Mouse (Mus musculus): Measurements from ENCODE around the gene H2-T23. TPM values are rescaled to one million over a fixed set of nuclear protein-coding genes. Genes with fewer than 3 reads are reported as not detected.
A peak's percentile ranks its signal among the peaks of the same experiment; 100 is the strongest.

H2-T23 gene
- polyA plus RNA-seq, 1 experiment from 2014 or later = 3.0 TPM

GRCm38 (mm10) chr17:35997713-35998510, 34.7 kb downstream of the H2-T23 start:
- Histone ChIP-seq H3K9ac (no peak overlapping the region), H3K27me3 (ENCODE audit: control insufficient read depth, insufficient read depth, low read length) (no peaks in the 10 kb centered on the region), H3K4me3 (replicated peaks; ENCODE audit: low read length) (no peak overlapping the region), H3K9me3 (ENCODE audit: control insufficient read depth, low read length) (no peaks in the 10 kb centered on the region), H3K36me3 (replicated peaks; ENCODE audit: control insufficient read depth, insufficient read depth) (no peaks in the 10 kb centered on the region), H3K4me1 (replicated peaks; ENCODE audit: control insufficient read depth, insufficient read depth, low read length) (peaks cover 10% of the 10 kb centered on the region), H3K4me2 (replicated peaks) (no peak overlapping the region), H3K27ac (no peak overlapping the region)
- 63% methylated on average over 12 of the region's 12 CpGs for WGBS
- ATAC-seq (ENCODE audit: low FRiP score) = no peak
- DNase-seq (ENCODE audit: low spot score) = no peak

GRCm38 (mm10) chr17:35996949-35997348, 35.7 kb downstream of the H2-T23 start:
- Histone ChIP-seq H3K9ac (no peak overlapping the region), H3K36me3 (replicated peaks; ENCODE audit: control insufficient read depth, insufficient read depth) (no peaks in the 10 kb centered on the region), H3K4me2 (replicated peaks) (no peak overlapping the region), H3K4me3 (replicated peaks; ENCODE audit: low read length) (no peak overlapping the region), H3K9me3 (ENCODE audit: control insufficient read depth, low read length) (no peaks in the 10 kb centered on the region), H3K4me1 (replicated peaks; ENCODE audit: control insufficient read depth, insufficient read depth, low read length) (peaks cover 10% of the 10 kb centered on the region), H3K27ac (no peak overlapping the region), H3K27me3 (ENCODE audit: control insufficient read depth, insufficient read depth, low read length) (no peaks in the 10 kb centered on the region)
- 3% methylated on average over 11 of the region's 11 CpGs for WGBS
- ATAC-seq (ENCODE audit: low FRiP score) = peak; percentile 65
- DNase-seq (ENCODE audit: low spot score) = peak; percentile 97

GRCm38 (mm10) chr17:35994879-35995240, 37.8 kb downstream of the H2-T23 start:
- Histone ChIP-seq H3K27me3 (ENCODE audit: control insufficient read depth, insufficient read depth, low read length) (no peaks in the 10 kb centered on the region), H3K4me2 (replicated peaks) (peak overlapping the region; percentile 75), H3K9ac (peak overlapping the region; percentile 80), H3K27ac (peak overlapping the region; percentile 81), H3K36me3 (replicated peaks; ENCODE audit: control insufficient read depth, insufficient read depth) (peaks cover 1% of the 10 kb centered on the region; the same call in 1 of the 2 replicates), H3K4me1 (replicated peaks; ENCODE audit: control insufficient read depth, insufficient read depth, low read length) (peaks cover 10% of the 10 kb centered on the region), H3K4me3 (replicated peaks; ENCODE audit: low read length) (peak overlapping the region; percentile 71), H3K9me3 (ENCODE audit: control insufficient read depth, low read length) (no peaks in the 10 kb centered on the region)
- 3% methylated on average over 14 of the region's 14 CpGs for whole genome bisulfite sequencing
- DNase-seq (ENCODE audit: low spot score) = no peak
- no peak for ATAC-seq (ENCODE audit: low FRiP score)

GRCm38 (mm10) chr17:35994175-35994878, 38.3 kb downstream of the H2-T23 start:
- Histone ChIP-seq H3K27me3 (ENCODE audit: control insufficient read depth, insufficient read depth, low read length) (no peaks in the 10 kb centered on the region), H3K4me2 (replicated peaks) (peak overlapping the region; percentile 75), H3K9me3 (ENCODE audit: control insufficient read depth, low read length) (no peaks in the 10 kb centered on the region), H3K9ac (peak overlapping the region; percentile 80), H3K4me3 (replicated peaks; ENCODE audit: low read length) (peak overlapping the region; percentile 71), H3K4me1 (replicated peaks; ENCODE audit: control insufficient read depth, insufficient read depth, low read length) (peaks cover 10% of the 10 kb centered on the region), H3K36me3 (replicated peaks; ENCODE audit: control insufficient read depth, insufficient read depth) (peaks cover 7% of the 10 kb centered on the region), H3K27ac (peak overlapping the region; percentile 81)
- ATAC-seq (ENCODE audit: low FRiP score) (peak; percentile 76), DNase-seq (ENCODE audit: low spot score) (peak; percentile 88)
- WGBS = 2% methylated on average over 31 of the region's 31 CpGs

GRCm38 (mm10) chr17:35993675-35994074, 39.0 kb downstream of the H2-T23 start:
- Histone ChIP-seq H3K27me3 (ENCODE audit: control insufficient read depth, insufficient read depth, low read length) (no peaks in the 10 kb centered on the region), H3K4me1 (replicated peaks; ENCODE audit: control insufficient read depth, insufficient read depth, low read length) (peaks cover 10% of the 10 kb centered on the region), H3K9me3 (ENCODE audit: control insufficient read depth, low read length) (no peaks in the 10 kb centered on the region), H3K4me2 (replicated peaks) (peak overlapping the region; percentile 75), H3K9ac (no peak overlapping the region), H3K36me3 (replicated peaks; ENCODE audit: control insufficient read depth, insufficient read depth) (peaks cover 13% of the 10 kb centered on the region), H3K4me3 (replicated peaks; ENCODE audit: low read length) (peak overlapping the region; percentile 71), H3K27ac (0 out of 2 replicates have a peak overlapping the region, but pooled peaks have one; percentile 12)
- 7% methylated on average over 17 of the region's 17 CpGs for WGBS
- DNase-seq (ENCODE audit: low spot score) (peak; percentile 95), ATAC-seq (ENCODE audit: low FRiP score) (peak; percentile 73)

GRCm38 (mm10) chr17:35991781-35992180, 40.9 kb downstream of the H2-T23 start:
- Histone ChIP-seq H3K9ac (no peak overlapping the region), H3K4me1 (replicated peaks; ENCODE audit: control insufficient read depth, insufficient read depth, low read length) (peaks cover 10% of the 10 kb centered on the region), H3K36me3 (replicated peaks; ENCODE audit: control insufficient read depth, insufficient read depth) (peaks cover 32% of the 10 kb centered on the region), H3K4me2 (replicated peaks) (no peak overlapping the region), H3K27ac (no peak overlapping the region), H3K27me3 (ENCODE audit: control insufficient read depth, insufficient read depth, low read length) (no peaks in the 10 kb centered on the region), H3K9me3 (ENCODE audit: control insufficient read depth, low read length) (no peaks in the 10 kb centered on the region), H3K4me3 (replicated peaks; ENCODE audit: low read length) (no peak overlapping the region)
- DNase-seq (ENCODE audit: low spot score) = no peak
- ATAC-seq (ENCODE audit: low FRiP score) = no peak
- WGBS = 57% methylated on average over 10 of the region's 10 CpGs

GRCm38 (mm10) chr17:35981776-35982175, 50.9 kb downstream of the H2-T23 start:
- no peaks in the 10 kb centered on the region for H3K9me3 ChIP-seq (ENCODE audit: control insufficient read depth, low read length)
- no peak overlapping the region for H3K4me3 ChIP-seq (replicated peaks; ENCODE audit: low read length)
- peaks cover 51% of the 10 kb centered on the region for H3K36me3 ChIP-seq (replicated peaks; ENCODE audit: control insufficient read depth, insufficient read depth)
- H3K4me2 ChIP-seq (replicated peaks) = no peak overlapping the region
- ATAC-seq (ENCODE audit: low FRiP score) = no peak
- 89% methylated on average over 9 of the region's 9 CpGs for WGBS
- H3K27ac ChIP-seq = no peak overlapping the region
- no peaks in the 10 kb centered on the region for H3K27me3 ChIP-seq (ENCODE audit: control insufficient read depth, insufficient read depth, low read length)
- no peak for DNase-seq (ENCODE audit: low spot score)
- H3K4me1 ChIP-seq (replicated peaks; ENCODE audit: control insufficient read depth, insufficient read depth, low read length) = peaks cover 14% of the 10 kb centered on the region
- H3K9ac ChIP-seq = peak overlapping the region; percentile 76; the same call in 1 of the 2 replicates

- Histone ChIP-seq H3K36me3 (replicated peaks; ENCODE audit: control insufficient read depth, insufficient read depth) (peaks cover 51% of the 10 kb centered on the region), H3K9ac (peak overlapping the region; percentile 76), H3K9me3 (ENCODE audit: control insufficient read depth, low read length) (no peaks in the 10 kb centered on the region), H3K4me1 (replicated peaks; ENCODE audit: control insufficient read depth, insufficient read depth, low read length) (peaks cover 14% of the 10 kb centered on the region), H3K4me2 (replicated peaks) (peak overlapping the region; percentile 91), H3K27me3 (ENCODE audit: control insufficient read depth, insufficient read depth, low read length) (no peaks in the 10 kb centered on the region), H3K27ac (peak overlapping the region; percentile 95), H3K4me3 (replicated peaks; ENCODE audit: low read length) (peak overlapping the region; percentile 57)
- under 1% methylated on average over 25 of the region's 29 CpGs for WGBS
- ATAC-seq (ENCODE audit: low FRiP score) (peak; percentile 22; the same call in 1 of the 2 replicates), DNase-seq (ENCODE audit: low spot score) (no peak)
Observed at GRCm38 (mm10) chr17:35980363-35980754, 52.3 kb downstream of the H2-T23 start.
